9 mouse cellular contexts compared by ENCODE assay signal in the genomic region with DNA sequence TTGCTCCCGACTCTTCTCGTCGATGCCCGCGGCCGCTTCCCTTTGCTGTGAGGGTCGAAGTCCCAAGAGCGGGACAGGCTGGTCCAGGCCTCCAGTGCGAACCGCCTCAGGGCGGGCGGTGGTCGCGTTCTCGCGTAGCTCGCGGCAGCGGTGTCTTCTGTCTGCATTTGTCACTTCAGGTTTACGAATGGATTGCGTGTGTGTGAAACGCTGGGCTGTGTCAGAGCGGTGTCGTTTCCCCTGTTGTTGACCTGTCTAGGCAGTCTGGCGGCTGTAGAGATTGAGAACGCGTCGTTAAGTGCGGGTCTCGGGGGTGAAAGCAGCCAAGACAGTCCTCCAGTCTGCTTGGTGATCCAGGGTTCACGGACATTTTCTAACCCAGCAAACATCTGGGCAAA. TPM values are rescaled to one million over a fixed set of nuclear protein-coding genes. Genes with fewer than 3 reads are reported as not detected.
DNase-seq lines count a peak whose midpoint lies in the region; ATAC-seq and TF ChIP-seq lines count a peak whose summit lies in the region.
"Had no signal": no experiment of that assay in that cellular context is flagged by ENCODE, and none has a peak within 500 bp of the region (broad histone marks: within the 10 kb centered on the region; RNA-seq: fewer than 3 reads in every experiment).

No protein-coding gene starts in this region.

- H3K4me3 ChIP-seq in C2C12 (ENCODE audit: insufficient read depth, poor library complexity, severe bottlenecking), result peak overlapping the region; percentile 82
- H3K4me3 ChIP-seq in forebrain, embryonic 10.5 days, result peak overlapping the region; percentile 89
- peak overlapping the region; percentile 98 for H3K4me3 ChIP-seq in liver, embryonic 12.5 days
- peak overlapping the region; percentile 97 for H3K4me3 ChIP-seq in stomach, embryonic 16.5 days (replicated peaks; ENCODE audit: low read length)

- H3K79me2 ChIP-seq in C2C12 (ENCODE audit: control insufficient read depth, insufficient read depth), result peaks cover 94% of the 10 kb centered on the region

- ATAC-seq in liver, embryonic 12.5 days, result peak; percentile 30
- peak; percentile 55; the same call in 1 of the 2 replicates for ATAC-seq in stomach, embryonic 16.5 days (ENCODE audit: insufficient read depth, low FRiP score)

- WGBS in forebrain, embryonic 10.5 days, result under 1% methylated on average over 31 of the region's 31 CpGs
- under 1% methylated on average over 31 of the region's 31 CpGs for WGBS in liver, embryonic 12.5 days (ENCODE audit: insufficient replicate concordance)
- under 1% methylated on average over 31 of the region's 31 CpGs for WGBS in stomach, embryonic 16.5 days

- peak; percentile 21 to 28 for DNase-seq in adrenal gland, postnatal 36 days
- DNase-seq in adrenal gland, postnatal 25 days, result no peak
- no peak for DNase-seq in forebrain, embryonic 10.5 days (ENCODE audit: extremely low spot score, low spot score)
- no peak for DNase-seq in testis, postnatal 10 days (ENCODE audit: low spot score)
- DNase-seq in ovary, postnatal 14 days (ENCODE audit: low spot score), result no peak

- peak overlapping the region; percentile 99 for H3K27ac ChIP-seq in forebrain, embryonic 10.5 days
- H3K27ac ChIP-seq in liver, embryonic 12.5 days, result peak overlapping the region; percentile 93
- H3K27ac ChIP-seq in stomach, embryonic 16.5 days (ENCODE audit: low read length), result peak overlapping the region; percentile 95

- H3K9me3 ChIP-seq in forebrain, embryonic 10.5 days, result no peaks in the 10 kb centered on the region
- no peaks in the 10 kb centered on the region for H3K9me3 ChIP-seq in liver, embryonic 12.5 days (replicated peaks)
- H3K9me3 ChIP-seq in stomach, embryonic 16.5 days (replicated peaks; ENCODE audit: control insufficient read depth, low read length), result no peaks in the 10 kb centered on the region

- peak overlapping the region; percentile 79 for H3K4me2 ChIP-seq in liver, embryonic 12.5 days
- H3K4me2 ChIP-seq in stomach, embryonic 16.5 days (ENCODE audit: low read depth, low read length), result peak overlapping the region; percentile 73

- no peaks in the 10 kb centered on the region for H3K36me3 ChIP-seq in C2C12 (ENCODE audit: control insufficient read depth, insufficient read depth)
- H3K36me3 ChIP-seq in forebrain, embryonic 10.5 days (replicated peaks), result 0 out of 2 replicates have a peak, but pooled peaks cover 2% of the 10 kb centered on the region
- H3K36me3 ChIP-seq in liver, embryonic 12.5 days, result 0 out of 2 replicates have a peak, but pooled peaks cover 7% of the 10 kb centered on the region
- no peaks in the 10 kb centered on the region for H3K36me3 ChIP-seq in stomach, embryonic 16.5 days (ENCODE audit: control insufficient read depth, insufficient read depth, low read length)

- TF ChIP-seq CTCF in C2C12 (IDR thresholded peaks at IDR 0.05; ENCODE audit: control insufficient read depth, insufficient read depth, insufficient read length), result no peak

- peak overlapping the region; percentile 78 for H3ac ChIP-seq in C2C12 (ENCODE audit: control insufficient read depth, insufficient read length, low read depth)

- H3K9ac ChIP-seq in liver, embryonic 12.5 days, result peak overlapping the region; percentile 96
- peak overlapping the region; percentile 96 for H3K9ac ChIP-seq in stomach, embryonic 16.5 days (ENCODE audit: low read length)

- H3K27me3 ChIP-seq in C2C12 (ENCODE audit: control insufficient read depth, insufficient read depth, insufficient read length), result no peaks in the 10 kb centered on the region
- no peaks in the 10 kb centered on the region for H3K27me3 ChIP-seq in forebrain, embryonic 10.5 days (ENCODE audit: poor library complexity, severe bottlenecking)
- H3K27me3 ChIP-seq in liver, embryonic 12.5 days (replicated peaks), result no peaks in the 10 kb centered on the region
- no peaks in the 10 kb centered on the region for H3K27me3 ChIP-seq in stomach, embryonic 16.5 days (ENCODE audit: control insufficient read depth, insufficient read depth, low read length)

- peaks cover 32% of the 10 kb centered on the region for H3K4me1 ChIP-seq in forebrain, embryonic 10.5 days
- peaks cover 42% of the 10 kb centered on the region for H3K4me1 ChIP-seq in liver, embryonic 12.5 days
- H3K4me1 ChIP-seq in stomach, embryonic 16.5 days (ENCODE audit: control insufficient read depth, insufficient read depth, low read length), result peaks cover 20% of the 10 kb centered on the region

- peaks cover 40% of the 10 kb centered on the region for H3K79me3 ChIP-seq in C2C12 (ENCODE audit: low read depth)

TF ChIP-seq in C2C12, 6 proteins besides CTCF, POLR2A, EP300 and RAD21:
- TF ChIP-seq MAX (IDR thresholded peaks at IDR 0.05) (no peak), CEBPB (IDR thresholded peaks at IDR 0.05; ENCODE audit: low read depth) (no peak), MYOD1 (IDR thresholded peaks at IDR 0.05; ENCODE audit: control insufficient read depth, insufficient read length, low read depth) (no peak), USF1 (IDR thresholded peaks at IDR 0.05; ENCODE audit: low read depth) (no peak)
TF ChIP-seq in C2C12: peak in this region for 0.

RNA-seq across cellular contexts. Expression of gene Hadhb, which starts 0.3 kb away (rescaled TPM):
- 100 to 1,000 TPM; 827 to 996 TPM for total RNA-seq in adrenal gland, postnatal 36 days (2021)
- total RNA-seq in adrenal gland, postnatal 25 days (2021), result 681 and 777 TPM in 2 replicates
- 43.2 TPM for polyA plus RNA-seq in C2C12 (2012; fragmentation: generic; extraction: Trizol)
- polyA plus RNA-seq in forebrain, embryonic 10.5 days (2016; fragmentation: Nextera tagmentation; extraction: Ambion mirVana), result 111 and 112 TPM in 2 replicates
- polyA plus RNA-seq in liver, embryonic 12.5 days (2016; fragmentation: Nextera tagmentation; extraction: Ambion mirVana), result 113 and 116 TPM in 2 replicates
- polyA plus RNA-seq in stomach, embryonic 16.5 days (2015; fragmentation: Nextera tagmentation; extraction: Ambion mirVana), result 212 and 217 TPM in 2 replicates

RNA-seq across cellular contexts. Expression of gene Hadha, which starts 0.4 kb away (rescaled TPM):
- 100 to 1,000 TPM; 505 to 525 TPM for total RNA-seq in adrenal gland, postnatal 36 days (2021)
- 473 and 483 TPM in 2 replicates for total RNA-seq in adrenal gland, postnatal 25 days (2021)
- polyA plus RNA-seq in C2C12 (2012; fragmentation: generic; extraction: Trizol), result 65.9 TPM
- 104 and 109 TPM in 2 replicates for polyA plus RNA-seq in forebrain, embryonic 10.5 days (2016; fragmentation: Nextera tagmentation; extraction: Ambion mirVana)
- 92.2 and 103 TPM in 2 replicates for polyA plus RNA-seq in liver, embryonic 12.5 days (2016; fragmentation: Nextera tagmentation; extraction: Ambion mirVana)
- polyA plus RNA-seq in stomach, embryonic 16.5 days (2015; fragmentation: Nextera tagmentation; extraction: Ambion mirVana), result 173 and 174 TPM in 2 replicates

RNA-seq across cellular contexts. Expression of gene 3110082J24Rik, which starts 49.5 kb away (rescaled TPM):
- total RNA-seq in adrenal gland, postnatal 36 days (2021), result not detected
- total RNA-seq in adrenal gland, postnatal 25 days (2021), result not detected in 2 replicates
- 0.14 TPM for polyA plus RNA-seq in C2C12 (2012; fragmentation: generic; extraction: Trizol)
- 1.1 and 1.3 TPM in 2 replicates for polyA plus RNA-seq in forebrain, embryonic 10.5 days (2016; fragmentation: Nextera tagmentation; extraction: Ambion mirVana)
- not detected in 2 replicates for polyA plus RNA-seq in liver, embryonic 12.5 days (2016; fragmentation: Nextera tagmentation; extraction: Ambion mirVana)
- not detected in 2 replicates for polyA plus RNA-seq in stomach, embryonic 16.5 days (2015; fragmentation: Nextera tagmentation; extraction: Ambion mirVana)

RNA-seq across cellular contexts. Expression of gene Adgrf3, which starts 50.1 kb away (rescaled TPM):
- total RNA-seq in adrenal gland, postnatal 36 days (2021), result not detected
- total RNA-seq in adrenal gland, postnatal 25 days (2021), result not detected in 2 replicates
- polyA plus RNA-seq in C2C12 (2012; fragmentation: generic; extraction: Trizol), result not detected
- polyA plus RNA-seq in forebrain, embryonic 10.5 days (2016; fragmentation: Nextera tagmentation; extraction: Ambion mirVana), result not detected in 2 replicates
- not detected in 2 replicates for polyA plus RNA-seq in liver, embryonic 12.5 days (2016; fragmentation: Nextera tagmentation; extraction: Ambion mirVana)
- 0.37 and 0.41 TPM in 2 replicates for polyA plus RNA-seq in stomach, embryonic 16.5 days (2015; fragmentation: Nextera tagmentation; extraction: Ambion mirVana)
- total RNA-seq: left cerebral cortex, postnatal 14 days had no signal

RNA-seq across cellular contexts. Expression of gene Garem2, which starts 50.4 kb away (rescaled TPM):
- total RNA-seq in adrenal gland, postnatal 36 days (2021), result not detected
- total RNA-seq in adrenal gland, postnatal 25 days (2021), result 0.09 TPM in 1 of 2 replicates, not detected in the other
- 0.33 TPM for polyA plus RNA-seq in C2C12 (2012; fragmentation: generic; extraction: Trizol)
- 2.9 and 3.3 TPM in 2 replicates for polyA plus RNA-seq in forebrain, embryonic 10.5 days (2016; fragmentation: Nextera tagmentation; extraction: Ambion mirVana)
- polyA plus RNA-seq in liver, embryonic 12.5 days (2016; fragmentation: Nextera tagmentation; extraction: Ambion mirVana), result 0.08 and 0.12 TPM in 2 replicates
- polyA plus RNA-seq in stomach, embryonic 16.5 days (2015; fragmentation: Nextera tagmentation; extraction: Ambion mirVana), result 0.07 and 0.12 TPM in 2 replicates

Comparison
In these comparisons a context has a peak if more than half of its experiments do, and no peak if none do; other contexts are left out.
1. DNase-seq: peak in adrenal gland, postnatal 36 days (2 of 2); none in adrenal gland, postnatal 25 days (single experiment), forebrain, embryonic 10.5 days (single experiment), testis, postnatal 10 days (single experiment) and ovary, postnatal 14 days (single experiment).
2. Peak in every context shown above with its lines, with median percentiles within 50 percentile points of each other: H3K4me3 ChIP-seq and H3K27ac ChIP-seq.